Mouse (Mus musculus): ENCODE results near the gene Gm17545. TPM values are rescaled to one million over a fixed set of nuclear protein-coding genes. Genes with fewer than 3 reads are reported as not detected.
A peak's percentile ranks its signal among the peaks of the same experiment; 100 is the strongest.

Gm17545 gene
- polyA plus RNA-seq, 1 experiment from 2014 or later: not detected

- H3K4me2 ChIP-seq (ENCODE audit: low read length): peak overlapping the region; percentile 98
- H3K36me3 ChIP-seq (ENCODE audit: control insufficient read depth, insufficient read depth): no peaks in the 10 kb centered on the region
- H3K27me3 ChIP-seq (replicated peaks; ENCODE audit: control insufficient read depth, insufficient read depth, low read length): no peaks in the 10 kb centered on the region
- 4% methylated on average over 10 of the region's 10 CpGs for WGBS
- peak; percentile 0; the same call in 1 of the 2 replicates for ATAC-seq
- H3K9me3 ChIP-seq (ENCODE audit: control insufficient read depth, low read length): no peaks in the 10 kb centered on the region
- H3K27ac ChIP-seq (ENCODE audit: low read length): no peak overlapping the region; the same call in 1 of the 2 replicates
- H3K4me3 ChIP-seq (replicated peaks; ENCODE audit: low read length): peak overlapping the region; percentile 79
- peaks cover 8% of the 10 kb centered on the region for H3K4me1 ChIP-seq (replicated peaks; ENCODE audit: control insufficient read depth, insufficient read depth, low read length)
- peak overlapping the region; percentile 69 for H3K9ac ChIP-seq (replicated peaks; ENCODE audit: low read depth, low read length)
Measured at GRCm38 (mm10) chr9:22476265-22476664, 22.2 kb downstream of the Gm17545 start.

GRCm38 (mm10) chr9:22478946-22479345 is 24.9 kb downstream of the Gm17545 start:
- 95% methylated on average over 8 of the region's 8 CpGs for whole genome bisulfite sequencing
- H3K4me2 ChIP-seq (ENCODE audit: low read length): no peak overlapping the region
- no peak overlapping the region for H3K27ac ChIP-seq (ENCODE audit: low read length)
- no peak overlapping the region for H3K4me3 ChIP-seq (replicated peaks; ENCODE audit: low read length)
- no peaks in the 10 kb centered on the region for H3K36me3 ChIP-seq (ENCODE audit: control insufficient read depth, insufficient read depth)
- H3K9ac ChIP-seq (replicated peaks; ENCODE audit: low read depth, low read length): no peak overlapping the region
- no peaks in the 10 kb centered on the region for H3K9me3 ChIP-seq (ENCODE audit: control insufficient read depth, low read length)
- peaks cover 8% of the 10 kb centered on the region for H3K4me1 ChIP-seq (replicated peaks; ENCODE audit: control insufficient read depth, insufficient read depth, low read length)
- no peak for ATAC-seq
- H3K27me3 ChIP-seq (replicated peaks; ENCODE audit: control insufficient read depth, insufficient read depth, low read length): no peaks in the 10 kb centered on the region

GRCm38 (mm10) chr9:22483866-22484561 is 29.9 kb downstream of the Gm17545 start:
- H3K4me1 ChIP-seq (replicated peaks; ENCODE audit: control insufficient read depth, insufficient read depth, low read length): 0 out of 2 replicates have a peak, but pooled peaks cover 2% of the 10 kb centered on the region
- H3K4me3 ChIP-seq (replicated peaks; ENCODE audit: low read length): no peak overlapping the region
- H3K4me2 ChIP-seq (ENCODE audit: low read length): no peak overlapping the region
- ATAC-seq: no peak
- H3K27me3 ChIP-seq (replicated peaks; ENCODE audit: control insufficient read depth, insufficient read depth, low read length): no peaks in the 10 kb centered on the region
- H3K36me3 ChIP-seq (ENCODE audit: control insufficient read depth, insufficient read depth): no peaks in the 10 kb centered on the region
- WGBS: 95% methylated on average over 8 of the region's 8 CpGs
- H3K9ac ChIP-seq (replicated peaks; ENCODE audit: low read depth, low read length): no peak overlapping the region
- H3K27ac ChIP-seq (ENCODE audit: low read length): no peak overlapping the region
- H3K9me3 ChIP-seq (ENCODE audit: control insufficient read depth, low read length): no peaks in the 10 kb centered on the region

GRCm38 (mm10) chr9:22484562-22485308 is 30.6 kb downstream of the Gm17545 start:
- Histone ChIP-seq H3K4me3 (replicated peaks; ENCODE audit: low read length) (no peak overlapping the region), H3K4me2 (ENCODE audit: low read length) (no peak overlapping the region), H3K36me3 (ENCODE audit: control insufficient read depth, insufficient read depth) (no peaks in the 10 kb centered on the region), H3K27me3 (replicated peaks; ENCODE audit: control insufficient read depth, insufficient read depth, low read length) (no peaks in the 10 kb centered on the region), H3K9ac (replicated peaks; ENCODE audit: low read depth, low read length) (no peak overlapping the region), H3K9me3 (ENCODE audit: control insufficient read depth, low read length) (no peaks in the 10 kb centered on the region), H3K27ac (ENCODE audit: low read length) (no peak overlapping the region), H3K4me1 (replicated peaks; ENCODE audit: control insufficient read depth, insufficient read depth, low read length) (0 out of 2 replicates have a peak, but pooled peaks cover 2% of the 10 kb centered on the region)
- ATAC-seq: no peak
- WGBS: 94% methylated on average over 12 of the region's 12 CpGs

GRCm38 (mm10) chr9:22486211-22486610 is 32.1 kb downstream of the Gm17545 start:
- H3K27ac ChIP-seq (ENCODE audit: low read length): no peak overlapping the region
- H3K4me2 ChIP-seq (ENCODE audit: low read length): no peak overlapping the region
- no peak overlapping the region for H3K4me3 ChIP-seq (replicated peaks; ENCODE audit: low read length)
- 90% methylated on average over 7 of the region's 7 CpGs for WGBS
- no peaks in the 10 kb centered on the region for H3K27me3 ChIP-seq (replicated peaks; ENCODE audit: control insufficient read depth, insufficient read depth, low read length)
- H3K9ac ChIP-seq (replicated peaks; ENCODE audit: low read depth, low read length): no peak overlapping the region
- H3K9me3 ChIP-seq (ENCODE audit: control insufficient read depth, low read length): no peaks in the 10 kb centered on the region
- no peaks in the 10 kb centered on the region for H3K36me3 ChIP-seq (ENCODE audit: control insufficient read depth, insufficient read depth)
- 0 out of 2 replicates have a peak, but pooled peaks cover 2% of the 10 kb centered on the region for H3K4me1 ChIP-seq (replicated peaks; ENCODE audit: control insufficient read depth, insufficient read depth, low read length)
- no peak for ATAC-seq

- 52% methylated on average over 9 of the region's 9 CpGs for WGBS
- no peak for ATAC-seq
Measured at GRCm38 (mm10) chr9:22488963-22489362, 34.9 kb downstream of the Gm17545 start.

GRCm38 (mm10) chr9:22494203-22494807 is 40.2 kb downstream of the Gm17545 start:
- Histone ChIP-seq H3K4me1 (replicated peaks; ENCODE audit: control insufficient read depth, insufficient read depth, low read length) (no peaks in the 10 kb centered on the region), H3K27ac (ENCODE audit: low read length) (no peak overlapping the region), H3K27me3 (replicated peaks; ENCODE audit: control insufficient read depth, insufficient read depth, low read length) (no peaks in the 10 kb centered on the region), H3K4me2 (ENCODE audit: low read length) (no peak overlapping the region), H3K9me3 (ENCODE audit: control insufficient read depth, low read length) (no peaks in the 10 kb centered on the region), H3K4me3 (replicated peaks; ENCODE audit: low read length) (no peak overlapping the region), H3K36me3 (ENCODE audit: control insufficient read depth, insufficient read depth) (no peaks in the 10 kb centered on the region), H3K9ac (replicated peaks; ENCODE audit: low read depth, low read length) (no peak overlapping the region)
- ATAC-seq: no peak
- 85% methylated on average over 9 of the region's 9 CpGs for WGBS

More at GRCm38 (mm10) chr9:22488963-22489362, 34.9 kb downstream of the Gm17545 start:
- Histone ChIP-seq H3K4me3 (replicated peaks; ENCODE audit: low read length) (no peak overlapping the region), H3K9me3 (ENCODE audit: control insufficient read depth, low read length) (no peaks in the 10 kb centered on the region), H3K36me3 (ENCODE audit: control insufficient read depth, insufficient read depth) (no peaks in the 10 kb centered on the region), H3K4me1 (replicated peaks; ENCODE audit: control insufficient read depth, insufficient read depth, low read length) (0 out of 2 replicates have a peak, but pooled peaks cover 2% of the 10 kb centered on the region), H3K27ac (ENCODE audit: low read length) (no peak overlapping the region), H3K27me3 (replicated peaks; ENCODE audit: control insufficient read depth, insufficient read depth, low read length) (no peaks in the 10 kb centered on the region), H3K4me2 (ENCODE audit: low read length) (no peak overlapping the region), H3K9ac (replicated peaks; ENCODE audit: low read depth, low read length) (no peak overlapping the region)

GRCm38 (mm10) chr9:22495133-22495532 is 41.0 kb downstream of the Gm17545 start:
- Histone ChIP-seq H3K27ac (ENCODE audit: low read length) (no peak overlapping the region), H3K27me3 (replicated peaks; ENCODE audit: control insufficient read depth, insufficient read depth, low read length) (no peaks in the 10 kb centered on the region), H3K4me2 (ENCODE audit: low read length) (no peak overlapping the region), H3K4me1 (replicated peaks; ENCODE audit: control insufficient read depth, insufficient read depth, low read length) (no peaks in the 10 kb centered on the region), H3K4me3 (replicated peaks; ENCODE audit: low read length) (no peak overlapping the region), H3K9me3 (ENCODE audit: control insufficient read depth, low read length) (no peaks in the 10 kb centered on the region), H3K36me3 (ENCODE audit: control insufficient read depth, insufficient read depth) (no peaks in the 10 kb centered on the region), H3K9ac (replicated peaks; ENCODE audit: low read depth, low read length) (no peak overlapping the region)
- 80% methylated on average over 2 of the region's 2 CpGs for WGBS
- no peak for ATAC-seq

Measured in forebrain, embryonic 16.5 days (tissue).